Mouse (Mus musculus) forebrain, embryonic 12.5 days (tissue): ENCODE measurements around the gene Rarres1. TPM values are rescaled to one million over a fixed set of nuclear protein-coding genes. Genes with fewer than 3 reads are reported as not detected.
A peak's percentile ranks its signal among the peaks of the same experiment; 100 is the strongest.

Experiments
- ATAC-seq: fragments of 200-750 bp; cut with Nextera tagmentation; 2 replicates; pipeline ENCODE4 v1.8.0; 2017; ENCODE audit warnings: moderate TSS enrichment; ENCODE audit not compliant: low FRiP score
- H3K27ac ChIP-seq: fragments of 300-500 bp; sonication (generic); 2 replicates; pipeline ENCODE4 v1.5.1; 2016; ENCODE audit warnings: mild to moderate bottlenecking
- H3K27me3 ChIP-seq: fragments of 300-500 bp; sonication (generic); 2 replicates; pipeline ENCODE4 v1.6.1; 2016; ENCODE audit warnings: mild to moderate bottlenecking
- H3K36me3 ChIP-seq: fragments of 300-500 bp; sonication (generic); replicated peaks from 2 replicates; pipeline ENCODE4 v1.6.1; 2016; ENCODE audit warnings: mild to moderate bottlenecking
- H3K4me1 ChIP-seq: fragments of 300-500 bp; sonication (generic); 2 replicates; pipeline ENCODE4 v1.6.1; 2016
- H3K4me2 ChIP-seq: fragments of 300-500 bp; sonication (generic); 2 replicates; pipeline ENCODE4 v1.6.1; 2016; ENCODE audit warnings: mild to moderate bottlenecking, moderate library complexity
- H3K4me3 ChIP-seq: fragments of 300-500 bp; sonication (generic); replicated peaks from 2 replicates; pipeline ENCODE4 v1.5.1; 2016; ENCODE audit warnings: mild to moderate bottlenecking
- H3K9ac ChIP-seq: fragments of 300-500 bp; sonication (generic); 2 replicates; pipeline ENCODE4 v1.6.1; 2016; ENCODE audit warnings: mild to moderate bottlenecking
- H3K9me3 ChIP-seq: fragments of 300-500 bp; sonication (generic); 2 replicates; pipeline ENCODE4 v1.6.1; 2016
- WGBS: fragments of 180-500 bp; shearing (Covaris S2); methylation state at CpG from one replicate; pipeline ENCODE4 v1.1.7; 2016; 5-methylcytosine and 5-hydroxymethylcytosine counted together
- polyA plus RNA-seq: library from polyadenylated mRNA; unstranded; fragments of >200 nt; fragmentation: Nextera tagmentation; extraction: Ambion mirVana; gene quantifications from 2 replicates; pipeline ENCODE4 v1.2.1, GENCODE M21; 2016

The Rarres1 gene
- polyA plus RNA-seq, 1 experiment from 2014 or later: 0.61 TPM

DNA sequence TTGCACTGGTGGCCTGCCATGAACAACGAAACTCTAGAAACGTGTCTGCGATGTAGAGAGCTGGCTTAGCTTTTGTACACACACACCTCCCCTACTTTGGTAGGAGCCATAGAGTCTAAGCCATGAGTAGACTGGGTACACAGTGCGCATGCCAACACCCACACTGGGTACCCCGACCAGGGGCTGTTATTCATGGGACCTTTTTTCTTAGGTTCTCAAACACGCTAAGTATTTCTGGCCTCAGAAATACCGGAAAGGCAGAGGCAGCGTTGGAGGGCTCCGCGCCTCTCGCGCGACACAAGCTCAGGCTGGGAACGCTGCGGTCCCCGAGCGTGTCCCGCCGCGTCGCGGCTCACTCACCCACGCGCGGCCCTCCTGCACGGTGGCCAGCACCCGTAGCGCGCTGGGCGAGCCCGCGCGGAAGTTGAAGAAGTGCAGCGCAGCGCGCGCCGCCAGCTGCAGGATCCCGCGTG is 486 bp downstream of the Rarres1 start:
- Histone ChIP-seq H3K36me3 (no peaks in the 10 kb centered on the region), H3K27ac (no peak overlapping the region), H3K4me2 (peak overlapping the region; percentile 100), H3K9me3 (no peaks in the 10 kb centered on the region), H3K4me1 (peaks cover 10% of the 10 kb centered on the region), H3K4me3 (peak overlapping the region; percentile 61), H3K27me3 (peaks cover 51% of the 10 kb centered on the region), H3K9ac (peak overlapping the region; percentile 66)
- ATAC-seq: peak; percentile 52; the same call in 1 of the 2 replicates
- WGBS: 4% methylated on average over 40 of the region's 40 CpGs

DNA sequence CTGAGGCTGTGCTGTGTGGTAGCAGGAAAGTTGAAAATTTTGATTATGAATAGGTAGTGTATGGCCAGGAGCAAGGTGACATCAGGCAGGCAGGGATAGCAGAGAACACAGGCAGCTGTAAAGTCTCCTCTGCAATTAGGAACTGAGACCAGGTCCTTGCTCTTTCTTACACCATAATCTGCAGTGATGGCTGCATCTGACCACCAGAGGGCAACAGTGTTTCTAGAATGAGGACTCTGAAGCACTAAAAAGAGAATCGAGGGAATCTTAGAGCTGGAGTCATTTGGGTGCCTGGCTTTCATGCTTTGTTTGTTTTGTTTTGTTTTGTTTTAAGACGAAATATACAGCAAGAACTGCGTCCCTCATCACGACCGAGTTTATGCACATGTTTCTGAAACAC is 2.5 kb downstream of the Rarres1 start:
- Histone ChIP-seq H3K27ac (no peak overlapping the region), H3K27me3 (peaks cover 44% of the 10 kb centered on the region), H3K9ac (no peak overlapping the region), H3K4me3 (no peak overlapping the region), H3K36me3 (no peaks in the 10 kb centered on the region), H3K9me3 (no peaks in the 10 kb centered on the region), H3K4me2 (no peak overlapping the region), H3K4me1 (peaks cover 10% of the 10 kb centered on the region)
- ATAC-seq: peak; percentile 77; the same call in 1 of the 2 replicates
- WGBS: 3% methylated on average over 5 of the region's 5 CpGs

DNA sequence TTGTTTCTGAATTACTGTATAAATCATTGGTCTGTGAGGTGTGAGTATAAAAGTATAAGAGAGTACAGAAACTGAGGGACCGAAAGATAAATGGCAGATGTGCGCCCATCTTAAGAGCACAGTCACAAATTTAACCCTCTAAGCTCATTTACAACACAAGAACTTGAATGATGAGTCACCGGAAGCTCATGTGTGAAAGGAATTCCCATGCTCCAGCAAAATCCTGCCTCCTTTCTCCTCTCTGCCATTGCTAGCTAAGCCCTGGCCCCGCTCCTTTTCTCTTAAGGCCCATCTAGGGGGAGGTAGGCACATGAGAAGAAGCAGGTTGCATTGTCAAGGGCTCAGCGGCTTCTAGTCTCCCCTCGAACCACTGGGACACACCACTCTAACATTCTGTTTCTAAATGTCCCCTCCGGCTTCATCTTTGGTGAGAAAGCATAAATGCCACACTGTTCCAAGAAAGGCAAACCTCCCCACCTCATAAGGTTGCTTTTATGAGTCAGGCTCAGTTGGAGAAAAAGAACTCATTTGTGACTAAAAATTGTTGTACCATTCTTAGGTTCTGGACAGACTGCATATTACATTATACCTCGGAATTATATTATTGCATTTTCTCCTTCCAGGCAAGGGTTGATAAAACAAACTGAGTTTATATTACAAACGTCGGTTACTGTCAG is 7.0 kb downstream of the Rarres1 start:
- no peaks in the 10 kb centered on the region for H3K9me3 ChIP-seq
- H3K9ac ChIP-seq: no peak overlapping the region
- peaks cover 3% of the 10 kb centered on the region for H3K27me3 ChIP-seq
- H3K27ac ChIP-seq: no peak overlapping the region
- H3K4me3 ChIP-seq: no peak overlapping the region
- H3K36me3 ChIP-seq: no peaks in the 10 kb centered on the region
- no peak overlapping the region for H3K4me2 ChIP-seq
- WGBS: 87% methylated on average over 10 of the region's 10 CpGs
- peaks cover 9% of the 10 kb centered on the region for H3K4me1 ChIP-seq
- ATAC-seq: no peak

DNA sequence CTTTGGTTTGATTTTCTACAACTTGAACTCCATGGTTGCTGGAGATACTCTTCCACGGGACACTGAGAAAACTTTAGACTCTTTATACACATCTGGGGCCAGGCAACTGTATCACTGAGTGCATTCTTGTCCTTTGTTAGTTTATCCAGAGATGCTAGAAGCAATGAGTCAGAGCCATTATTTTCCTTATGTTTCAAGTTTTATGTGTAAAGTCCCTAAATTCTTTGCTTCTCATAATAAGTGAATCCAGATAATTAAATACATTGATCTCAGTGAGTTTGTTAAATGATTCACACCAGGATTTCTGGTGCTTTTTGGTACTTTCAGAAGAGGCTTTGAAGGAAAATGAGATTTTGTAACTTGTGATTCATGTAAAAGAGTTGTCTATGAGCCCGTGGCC is 10.0 kb downstream of the Rarres1 start:
- Histone ChIP-seq H3K4me3 (no peak overlapping the region), H3K9me3 (no peaks in the 10 kb centered on the region), H3K4me1 (peaks cover 11% of the 10 kb centered on the region), H3K4me2 (no peak overlapping the region), H3K9ac (no peak overlapping the region), H3K27me3 (no peaks in the 10 kb centered on the region), H3K36me3 (no peaks in the 10 kb centered on the region), H3K27ac (no peak overlapping the region)
- ATAC-seq: no peak
- 84% methylated on average over 2 of the region's 2 CpGs for WGBS

DNA sequence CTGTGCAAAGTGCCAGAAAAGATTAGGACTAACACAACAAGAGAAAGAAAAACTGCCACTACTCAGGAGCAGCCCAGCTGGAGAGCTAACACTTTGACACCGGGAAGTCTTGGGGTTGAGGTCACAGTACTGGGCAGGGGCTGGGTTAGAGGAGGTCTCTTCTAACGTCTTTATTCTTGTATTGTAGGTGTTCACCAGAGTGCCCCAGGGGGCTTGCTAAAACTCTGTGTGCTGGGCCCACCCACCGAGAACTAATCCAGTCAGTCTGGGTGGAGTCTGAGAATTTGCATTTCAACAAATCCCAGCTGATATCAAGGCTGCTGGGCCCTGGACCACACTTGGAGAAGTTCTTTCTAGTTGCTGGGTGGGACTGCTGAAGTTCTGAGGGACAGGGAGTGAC is 11.4 kb downstream of the Rarres1 start:
- WGBS: 4% methylated on average over 3 of the region's 3 CpGs
- H3K27me3 ChIP-seq: no peaks in the 10 kb centered on the region
- no peak overlapping the region for H3K27ac ChIP-seq
- ATAC-seq: no peak
- no peak overlapping the region for H3K9ac ChIP-seq
- H3K36me3 ChIP-seq: no peaks in the 10 kb centered on the region
- no peak overlapping the region for H3K4me2 ChIP-seq
- H3K9me3 ChIP-seq: no peaks in the 10 kb centered on the region
- H3K4me3 ChIP-seq: no peak overlapping the region
- H3K4me1 ChIP-seq: peaks cover 11% of the 10 kb centered on the region

DNA sequence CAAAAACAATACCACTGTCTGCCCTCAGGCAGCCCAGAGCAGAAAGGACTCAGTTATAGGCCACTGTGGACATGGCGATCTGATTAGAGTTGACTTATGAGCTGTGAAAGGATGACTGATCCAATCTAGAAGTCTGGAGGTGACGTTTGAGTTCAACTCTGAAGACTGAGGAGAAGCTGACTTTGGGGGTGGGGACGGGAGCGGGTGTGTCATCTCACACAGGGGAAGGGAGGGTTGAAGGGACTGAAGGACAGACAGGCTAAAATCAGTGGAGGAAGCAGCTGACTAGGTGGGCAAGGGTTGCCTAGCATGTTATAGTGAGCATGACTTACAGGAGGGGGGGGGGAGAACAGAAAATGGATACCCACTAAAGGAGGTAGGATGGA is 15.9 kb downstream of the Rarres1 start:
- 93% methylated on average over 4 of the region's 4 CpGs for WGBS
- H3K27ac ChIP-seq: no peak overlapping the region
- no peak overlapping the region for H3K4me2 ChIP-seq
- H3K4me3 ChIP-seq: no peak overlapping the region
- no peaks in the 10 kb centered on the region for H3K9me3 ChIP-seq
- peaks cover 11% of the 10 kb centered on the region for H3K4me1 ChIP-seq
- H3K9ac ChIP-seq: no peak overlapping the region
- ATAC-seq: no peak
- H3K27me3 ChIP-seq: no peaks in the 10 kb centered on the region
- H3K36me3 ChIP-seq: no peaks in the 10 kb centered on the region

DNA sequence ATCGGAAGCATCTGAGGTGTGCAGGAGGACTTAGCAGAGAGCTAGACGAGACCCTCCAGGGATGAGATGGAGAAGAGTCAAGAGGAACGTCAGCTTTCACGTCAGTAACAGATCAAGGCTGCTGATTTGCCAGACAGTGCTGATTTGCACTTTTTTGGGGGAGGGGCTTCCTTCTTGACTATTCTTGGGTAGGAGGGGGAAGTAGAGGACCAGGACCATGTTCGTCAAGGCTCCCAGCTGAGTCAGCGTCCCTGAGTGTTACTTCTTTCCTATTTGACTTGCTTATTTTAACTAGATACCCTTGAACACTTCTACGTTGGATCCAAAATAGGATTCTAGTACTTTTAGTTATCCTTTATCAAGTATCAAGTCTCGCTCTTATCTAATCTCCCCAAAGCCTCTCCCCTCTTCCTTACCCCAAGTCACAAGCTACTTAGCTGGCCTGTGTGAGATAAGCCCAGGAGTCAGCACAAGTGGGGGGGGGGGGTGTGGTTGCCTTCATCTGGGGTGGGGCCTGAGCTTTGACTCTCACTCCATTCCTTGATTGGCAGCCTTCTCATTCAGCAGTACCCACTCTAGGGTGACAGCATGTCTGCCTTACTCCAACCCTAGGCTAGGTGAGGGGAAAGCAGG is 16.4 kb downstream of the Rarres1 start:
- no peaks in the 10 kb centered on the region for H3K27me3 ChIP-seq
- no peak overlapping the region for H3K4me2 ChIP-seq
- 93% methylated on average over 8 of the region's 8 CpGs for WGBS
- no peaks in the 10 kb centered on the region for H3K36me3 ChIP-seq
- no peaks in the 10 kb centered on the region for H3K9me3 ChIP-seq
- no peak overlapping the region for H3K27ac ChIP-seq
- H3K4me3 ChIP-seq: no peak overlapping the region
- H3K9ac ChIP-seq: no peak overlapping the region
- ATAC-seq: no peak
- peaks cover 7% of the 10 kb centered on the region for H3K4me1 ChIP-seq

DNA sequence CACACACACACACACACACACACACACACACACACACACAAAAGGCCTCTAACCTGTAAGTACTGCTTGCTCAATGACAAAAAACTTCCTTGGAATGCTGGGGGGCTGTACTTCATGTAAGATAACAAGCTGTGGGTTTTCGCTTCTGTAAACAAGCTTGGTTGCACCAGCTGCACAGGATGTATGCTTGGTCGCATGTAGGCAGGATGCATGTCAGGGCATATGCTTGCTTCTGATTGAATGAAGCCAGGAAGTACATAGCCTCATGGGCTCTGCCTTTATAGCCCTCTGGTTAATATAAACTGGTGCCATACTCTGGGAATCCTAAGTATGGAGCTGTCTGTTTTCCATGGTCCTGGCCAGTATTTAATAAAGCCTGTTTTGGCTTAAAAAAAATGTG is 17.3 kb downstream of the Rarres1 start:
- Histone ChIP-seq H3K9ac (no peak overlapping the region), H3K4me3 (no peak overlapping the region), H3K27ac (no peak overlapping the region), H3K36me3 (no peaks in the 10 kb centered on the region), H3K4me2 (no peak overlapping the region), H3K9me3 (no peaks in the 10 kb centered on the region), H3K27me3 (no peaks in the 10 kb centered on the region), H3K4me1 (no peaks in the 10 kb centered on the region)
- ATAC-seq: no peak
- 85% methylated on average over 2 of the region's 2 CpGs for WGBS

DNA sequence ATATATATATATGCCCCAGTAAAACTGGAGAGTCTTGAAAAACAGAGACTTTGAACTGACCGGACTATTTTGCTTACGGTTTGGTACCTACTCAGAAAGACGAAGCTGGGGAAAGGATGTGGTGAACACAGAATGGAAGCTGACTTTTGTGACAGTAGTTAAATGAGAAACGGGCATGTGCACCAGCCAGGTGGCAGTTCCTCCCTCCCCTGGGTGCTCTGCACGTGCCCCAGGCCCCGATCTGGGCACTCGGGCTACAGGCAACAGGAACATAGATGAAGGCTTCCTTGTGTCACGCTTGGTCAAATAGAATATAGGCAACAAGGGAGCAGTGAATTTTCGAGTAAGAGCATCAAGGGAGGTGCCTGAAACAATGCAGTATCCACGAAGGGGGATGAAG is 19.0 kb downstream of the Rarres1 start:
- H3K27me3 ChIP-seq: no peaks in the 10 kb centered on the region
- no peak overlapping the region for H3K4me3 ChIP-seq
- H3K27ac ChIP-seq: no peak overlapping the region
- ATAC-seq: no peak
- no peak overlapping the region for H3K9ac ChIP-seq
- no peaks in the 10 kb centered on the region for H3K4me1 ChIP-seq
- no peaks in the 10 kb centered on the region for H3K9me3 ChIP-seq
- WGBS: 88% methylated on average over 10 of the region's 10 CpGs
- H3K4me2 ChIP-seq: no peak overlapping the region
- H3K36me3 ChIP-seq: no peaks in the 10 kb centered on the region

DNA sequence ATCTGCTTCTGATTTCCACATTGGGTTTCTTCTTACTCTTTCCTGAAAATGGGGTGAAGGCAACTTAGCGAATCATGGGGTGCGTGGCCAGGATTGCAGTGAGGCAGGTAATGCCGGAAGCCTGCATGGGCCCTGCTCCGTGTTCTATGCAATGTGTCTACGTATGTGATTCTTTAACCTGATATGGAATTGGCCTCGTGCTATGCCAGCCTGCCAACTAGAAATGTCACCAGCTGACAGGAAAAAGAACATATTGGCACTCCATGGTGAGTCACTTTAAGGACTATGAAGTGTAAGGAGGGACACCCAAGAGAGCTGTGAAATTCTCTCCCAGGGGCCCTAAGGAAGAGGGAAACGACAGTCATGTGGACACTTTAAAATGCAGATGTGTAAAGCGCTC is 22.2 kb downstream of the Rarres1 start:
- Histone ChIP-seq H3K36me3 (no peaks in the 10 kb centered on the region), H3K4me2 (no peak overlapping the region), H3K9ac (no peak overlapping the region), H3K9me3 (no peaks in the 10 kb centered on the region), H3K4me1 (no peaks in the 10 kb centered on the region), H3K27me3 (no peaks in the 10 kb centered on the region), H3K27ac (no peak overlapping the region), H3K4me3 (no peak overlapping the region)
- no peak for ATAC-seq
- 87% methylated on average over 8 of the region's 8 CpGs for WGBS

DNA sequence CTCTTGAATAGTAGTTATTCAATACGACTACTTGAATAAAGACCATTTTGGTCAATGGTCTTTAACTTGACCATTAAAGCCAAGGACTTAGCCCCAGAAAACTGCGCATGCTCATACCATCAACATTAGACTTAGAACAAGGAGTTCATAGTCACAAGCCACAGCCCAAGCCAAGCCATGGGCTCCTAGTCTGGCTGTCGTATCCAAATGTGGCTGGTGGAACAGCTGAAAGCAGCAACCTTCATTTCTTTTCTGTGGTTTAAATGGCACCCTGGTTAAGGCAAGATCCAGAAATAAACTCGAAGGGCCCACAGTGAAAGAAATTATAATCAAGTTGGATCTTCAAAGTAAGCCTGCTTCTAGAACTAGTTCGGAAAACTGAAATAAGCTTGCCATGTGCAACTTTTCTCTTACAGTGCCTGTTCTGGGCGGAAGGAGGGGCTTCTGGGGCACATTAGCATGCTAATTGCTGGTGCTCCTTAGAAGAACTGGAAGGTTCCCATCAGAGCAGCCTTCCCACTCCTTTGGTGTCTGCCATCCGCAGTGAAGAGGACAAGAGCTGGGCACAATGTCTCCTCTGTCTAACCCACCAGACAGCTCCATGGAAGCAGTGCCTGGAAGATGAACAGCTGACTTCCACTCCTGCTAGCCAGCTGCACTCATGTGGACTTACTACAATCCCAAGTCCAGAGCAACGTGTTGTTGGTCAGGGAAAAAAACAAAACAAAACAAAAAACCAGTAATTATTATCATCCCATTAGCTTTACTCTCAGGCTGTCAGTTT is 23.0 kb downstream of the Rarres1 start:
- Histone ChIP-seq H3K27me3 (no peaks in the 10 kb centered on the region), H3K27ac (no peak overlapping the region), H3K4me2 (no peak overlapping the region), H3K9ac (no peak overlapping the region), H3K9me3 (no peaks in the 10 kb centered on the region), H3K4me1 (no peaks in the 10 kb centered on the region), H3K4me3 (no peak overlapping the region), H3K36me3 (no peaks in the 10 kb centered on the region)
- ATAC-seq: no peak
- WGBS: 75% methylated on average over 8 of the region's 8 CpGs

DNA sequence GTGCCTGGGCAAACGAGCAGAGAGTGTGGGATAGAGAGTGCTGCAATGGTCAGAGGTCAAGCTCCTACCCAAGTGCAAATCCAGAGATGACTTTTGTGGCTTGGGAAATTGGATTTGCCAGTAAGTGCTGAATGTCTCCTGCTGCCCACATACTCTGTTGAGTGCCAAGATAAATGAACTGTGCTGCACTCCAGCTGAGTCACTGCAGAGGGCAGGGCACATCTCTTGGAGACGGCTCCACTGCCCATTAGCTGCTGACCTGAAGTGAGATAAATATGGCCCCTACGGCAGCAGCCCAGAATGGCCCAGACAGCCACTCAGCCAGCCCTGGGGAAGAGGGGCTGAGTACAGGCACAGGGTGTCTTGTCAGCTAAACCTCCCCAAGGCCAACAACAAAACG is 25.2 kb downstream of the Rarres1 start:
- no peak overlapping the region for H3K27ac ChIP-seq
- no peaks in the 10 kb centered on the region for H3K27me3 ChIP-seq
- 78% methylated on average over 4 of the region's 4 CpGs for WGBS
- H3K9ac ChIP-seq: no peak overlapping the region
- no peak for ATAC-seq
- H3K4me1 ChIP-seq: no peaks in the 10 kb centered on the region
- no peak overlapping the region for H3K4me2 ChIP-seq
- H3K9me3 ChIP-seq: no peaks in the 10 kb centered on the region
- H3K4me3 ChIP-seq: no peak overlapping the region
- H3K36me3 ChIP-seq: no peaks in the 10 kb centered on the region
